Comparison of ENCODE assay signal across 34 mouse cellular contexts in genomic region chr8:26484749-26485148, GRCm38 (mm10).
"Had no signal": no experiment of that assay in that cellular context is flagged by ENCODE, and none has a peak within 500 bp of the region (broad histone marks: within the 10 kb centered on the region; RNA-seq: fewer than 3 reads in every experiment).

No protein-coding gene starts in this region.

- H3K4me1 ChIP-seq: intestine, embryonic 15.5 days had no signal

- H3K27me3 ChIP-seq: heart, embryonic 13.5 days; heart, embryonic 15.5 days; hindbrain, embryonic 12.5 days; hindbrain, embryonic 13.5 days; hindbrain, embryonic 15.5 days; intestine, embryonic 15.5 days had no signal

- H3K4me2 ChIP-seq: heart, embryonic 11.5 days; heart, embryonic 13.5 days; heart, embryonic 15.5 days; hindbrain, embryonic 12.5 days; hindbrain, embryonic 13.5 days; hindbrain, embryonic 14.5 days; hindbrain, embryonic 15.5 days; intestine, embryonic 15.5 days; kidney, embryonic 15.5 days had no signal

- H3K9me3 ChIP-seq: heart, embryonic 13.5 days; heart, embryonic 15.5 days; hindbrain, embryonic 10.5 days; hindbrain, embryonic 12.5 days; hindbrain, embryonic 13.5 days; hindbrain, embryonic 15.5 days; intestine, embryonic 15.5 days; kidney, embryonic 15.5 days had no signal

- H3K9ac ChIP-seq: heart, embryonic 13.5 days; heart, embryonic 15.5 days; hindbrain, embryonic 12.5 days; hindbrain, embryonic 13.5 days; hindbrain, embryonic 14.5 days; hindbrain, embryonic 15.5 days; intestine, embryonic 15.5 days; kidney, embryonic 15.5 days had no signal

- H3K27ac ChIP-seq: heart, embryonic 13.5 days; heart, embryonic 15.5 days; hindbrain, embryonic 10.5 days; hindbrain, embryonic 12.5 days; hindbrain, embryonic 13.5 days; hindbrain, embryonic 14.5 days; hindbrain, embryonic 15.5 days; hindbrain, postnatal 0 days; intestine, embryonic 15.5 days; kidney, embryonic 15.5 days; kidney, postnatal 0 days; layer of hippocampus, adult 2 months; left cerebral cortex, adult 2 months had no signal

- H3K4me3 ChIP-seq: heart, embryonic 13.5 days; heart, embryonic 15.5 days; hindbrain, embryonic 10.5 days; hindbrain, embryonic 12.5 days; hindbrain, embryonic 13.5 days; hindbrain, embryonic 15.5 days; intestine, embryonic 15.5 days; kidney, embryonic 15.5 days; layer of hippocampus, adult 2 months; left cerebral cortex, adult 2 months had no signal

- ATAC-seq: hindbrain, embryonic 16.5 days; hindbrain, postnatal 0 days; inflammation-experienced regulatory T-cells, adult 6 months; intestine, embryonic 15.5 days; intestine, embryonic 16.5 days; intestine, postnatal 0 days had no signal

- DNase-seq: heart, postnatal 10 days; heart, postnatal 14 days; heart, postnatal 36 days; heart, postnatal 4 days; kidney, adult 11 months; kidney, adult 18-20 months; kidney, adult 2 months; kidney, adult 8-10 months; kidney, adult 9 months; kidney, postnatal 10 days; kidney, postnatal 14 days; kidney, postnatal 25 days; kidney, postnatal 36 days; kidney, postnatal 4 days; layer of hippocampus, adult 9-11 months; layer of hippocampus, postnatal 36 days had no signal

- H3K36me3 ChIP-seq: heart, embryonic 13.5 days; heart, embryonic 15.5 days; hindbrain, embryonic 10.5 days; hindbrain, embryonic 12.5 days; hindbrain, embryonic 13.5 days; hindbrain, embryonic 15.5 days; intestine, embryonic 15.5 days; kidney, embryonic 15.5 days had no signal
